Mouse (Mus musculus): ENCODE results near the gene Olfr791. TPM values are rescaled to one million over a fixed set of nuclear protein-coding genes. Genes with fewer than 3 reads are reported as not detected.

Olfr791 gene
- not detected in 2 replicates for polyA plus RNA-seq (2012; rRNA removed)

GRCm38 (mm10) chr10:129521492-129521891 lies at the start of gene Olfr791:
TSS of gene Olfr791 (plus strand) at chr10:129521792.
- DNase-seq (ENCODE audit: low spot score): no peak

GRCm38 (mm10) chr10:129473256-129473655 lies 48.3 kb upstream of the Olfr791 start:
- no peak for DNase-seq (ENCODE audit: low spot score)

- no peak for DNase-seq (ENCODE audit: low spot score)
Observed at GRCm38 (mm10) chr10:129473723-129474122, 47.9 kb upstream of the Olfr791 start.

GRCm38 (mm10) chr10:129484452-129484851 lies 37.1 kb upstream of the Olfr791 start, which contains the start of gene Olfr789:
TSS of gene Olfr789 (plus strand) at chr10:129484752.
- no peak for DNase-seq (ENCODE audit: low spot score)

- DNase-seq (ENCODE audit: low spot score): no peak
Observed at GRCm38 (mm10) chr10:129490101-129490500, 31.5 kb upstream of the Olfr791 start.

- no peak for DNase-seq (ENCODE audit: low spot score)
Observed at GRCm38 (mm10) chr10:129498192-129498591, 23.4 kb upstream of the Olfr791 start, which contains the start of gene Olfr790. TSS of gene Olfr790 (plus strand) at chr10:129498492.

- no peak for DNase-seq (ENCODE audit: low spot score)
Observed at GRCm38 (mm10) chr10:129538862-129539261, 17.3 kb downstream of the Olfr791 start, which contains the start of gene Olfr792. TSS of gene Olfr792 (plus strand) at chr10:129539162.

GRCm38 (mm10) chr10:129549354-129549753 lies 27.8 kb downstream of the Olfr791 start:
- DNase-seq (ENCODE audit: low spot score): no peak

- no peak for DNase-seq (ENCODE audit: low spot score)
Observed at GRCm38 (mm10) chr10:129567355-129567754, 45.8 kb downstream of the Olfr791 start, which contains the start of gene Olfr794. TSS of gene Olfr794 (plus strand) at chr10:129567655.

- DNase-seq (ENCODE audit: low spot score): no peak
Observed at GRCm38 (mm10) chr10:129577066-129577465, 55.5 kb downstream of the Olfr791 start.

Other genes with a start within 250 kb of the Olfr791 start
- gene Olfr780, start 203.7 kb upstream of the Olfr791 start, polyA plus RNA-seq (2012; rRNA removed): not detected in 2 replicates
- not detected in 2 replicates for gene Olfr781, start 192.9 kb upstream of the Olfr791 start, polyA plus RNA-seq (2012; rRNA removed)
- not detected in 2 replicates for gene Olfr782, start 172.9 kb upstream of the Olfr791 start, polyA plus RNA-seq (2012; rRNA removed)
- gene Olfr784, start 137.7 kb upstream of the Olfr791 start, polyA plus RNA-seq (2012; rRNA removed): 0.03 and 0.06 TPM in 2 replicates
- gene Olfr785, start 116.4 kb upstream of the Olfr791 start, polyA plus RNA-seq (2012; rRNA removed): not detected in 2 replicates
- not detected in 2 replicates for gene Olfr786, start 94.5 kb upstream of the Olfr791 start, polyA plus RNA-seq (2012; rRNA removed)
- gene Olfr787, start 59.9 kb upstream of the Olfr791 start, polyA plus RNA-seq (2012; rRNA removed): not detected in 2 replicates
- gene Olfr788, start 50.8 kb upstream of the Olfr791 start, polyA plus RNA-seq (2012; rRNA removed): not detected in 2 replicates
- not detected in 2 replicates for gene Olfr789, start 37.0 kb upstream of the Olfr791 start, polyA plus RNA-seq (2012; rRNA removed)
- not detected in 2 replicates for gene Olfr790, start 23.3 kb upstream of the Olfr791 start, polyA plus RNA-seq (2012; rRNA removed)
- not detected in 2 replicates for gene Olfr792, start 17.4 kb downstream of the Olfr791 start, polyA plus RNA-seq (2012; rRNA removed)
- not detected in 2 replicates for gene Olfr794, start 45.9 kb downstream of the Olfr791 start, polyA plus RNA-seq (2012; rRNA removed)
- gene Olfr796, start 90.8 kb downstream of the Olfr791 start, polyA plus RNA-seq (2012; rRNA removed): not detected in 2 replicates
- gene Olfr798, start 106.1 kb downstream of the Olfr791 start, polyA plus RNA-seq (2012; rRNA removed): not detected in 2 replicates
- not detected in 2 replicates for gene Olfr799, start 115.7 kb downstream of the Olfr791 start, polyA plus RNA-seq (2012; rRNA removed)
- not detected in 2 replicates for gene Olfr800, start 135.9 kb downstream of the Olfr791 start, polyA plus RNA-seq (2012; rRNA removed)
- gene Olfr801, start 152.1 kb downstream of the Olfr791 start, polyA plus RNA-seq (2012; rRNA removed): not detected in 2 replicates
- gene Olfr802, start 166.4 kb downstream of the Olfr791 start, polyA plus RNA-seq (2012; rRNA removed): not detected in 2 replicates
- gene Olfr803, start 172.5 kb downstream of the Olfr791 start, polyA plus RNA-seq (2012; rRNA removed): not detected in 2 replicates
- not detected in 2 replicates for gene Olfr804, start 181.4 kb downstream of the Olfr791 start, polyA plus RNA-seq (2012; rRNA removed)
- gene Olfr805, start 207.6 kb downstream of the Olfr791 start, polyA plus RNA-seq (2012; rRNA removed): not detected in 2 replicates
- not detected in 2 replicates for gene Olfr806, start 220.1 kb downstream of the Olfr791 start, polyA plus RNA-seq (2012; rRNA removed)
- not detected in 2 replicates for gene Olfr807, start 236.0 kb downstream of the Olfr791 start, polyA plus RNA-seq (2012; rRNA removed)
- not detected in 2 replicates for gene Olfr808, start 243.7 kb downstream of the Olfr791 start, polyA plus RNA-seq (2012; rRNA removed)

All from urinary bladder, adult 2 months (tissue).